Mouse (Mus musculus): ENCODE data around the gene Zfp710. TPM values are rescaled to one million over a fixed set of nuclear protein-coding genes. Genes with fewer than 3 reads are reported as not detected.

Zfp710 gene
- total RNA-seq, 4 experiments from 2014 or later: 14.3 to 34.1 (median 25.3) TPM

DNA sequence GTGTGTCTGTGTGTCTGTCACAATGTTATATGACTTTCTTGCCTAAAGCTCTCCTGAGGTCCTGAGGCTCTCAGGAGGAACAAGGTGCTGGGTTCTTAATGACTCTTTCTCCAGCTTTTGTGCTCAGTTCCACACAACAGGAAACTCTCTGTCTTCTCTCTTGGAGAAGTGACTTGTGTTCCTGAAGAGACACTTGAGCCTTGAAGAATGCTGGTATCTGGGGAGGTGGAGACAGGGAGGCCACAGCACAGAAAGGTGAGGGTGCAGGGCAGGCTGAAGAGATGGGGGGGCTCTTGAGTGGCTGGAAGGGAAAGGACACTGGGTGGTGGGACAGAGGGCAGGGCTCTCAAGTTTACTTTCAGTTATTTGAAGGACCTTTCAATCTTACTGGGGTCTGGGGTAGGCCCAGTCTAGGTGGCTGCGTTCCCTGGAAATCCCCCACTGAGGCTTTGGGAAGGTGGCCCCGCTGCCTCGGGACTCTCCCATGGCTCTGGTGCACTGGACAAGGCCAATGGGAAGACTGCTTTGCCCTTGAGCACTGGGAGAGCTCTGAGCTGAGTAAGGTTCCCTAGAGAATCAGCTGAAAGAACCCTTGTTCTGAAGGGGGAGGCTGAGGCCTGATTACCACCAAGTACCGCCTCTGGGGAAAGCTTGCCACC is 33.9 kb downstream of the Zfp710 start:
- no peak for DNase-seq

DNA sequence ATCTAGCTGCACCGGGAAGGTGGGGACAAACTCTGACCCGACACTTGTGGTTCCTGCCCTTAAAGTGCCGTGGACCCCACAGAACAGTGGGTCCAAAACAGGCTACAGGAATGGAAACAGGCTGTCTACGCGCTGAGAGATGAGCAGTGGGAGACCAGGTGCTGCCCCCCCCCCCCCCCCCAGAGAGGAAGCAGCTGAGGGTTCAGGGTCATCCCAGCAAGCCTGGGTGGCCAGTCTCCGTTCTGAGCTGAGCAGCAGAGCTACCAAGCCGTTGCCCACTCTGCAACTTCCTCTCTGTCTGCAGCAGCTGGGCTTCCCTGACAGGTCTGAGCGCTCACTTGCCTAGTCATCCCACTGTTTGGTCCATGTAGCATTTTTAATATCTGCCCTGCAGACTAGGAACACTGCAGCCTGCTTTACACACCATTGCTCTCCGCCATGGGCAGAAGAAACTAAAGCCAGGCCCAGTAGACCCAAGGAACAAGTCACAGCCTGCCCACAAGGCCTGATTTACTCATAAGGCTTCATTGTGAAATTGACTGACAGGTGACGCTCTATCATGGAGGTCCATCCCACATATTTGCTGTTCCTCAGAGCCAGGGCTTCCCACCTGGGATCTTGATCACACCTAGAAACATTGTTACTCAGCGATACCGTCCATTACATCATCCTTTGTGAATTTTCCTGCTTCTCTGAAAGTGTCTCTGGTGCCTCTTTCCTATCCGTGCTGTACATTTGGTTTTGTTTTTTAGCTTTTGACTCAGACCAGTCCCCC is 34.6 kb downstream of the Zfp710 start:
- DNase-seq: no peak

DNA sequence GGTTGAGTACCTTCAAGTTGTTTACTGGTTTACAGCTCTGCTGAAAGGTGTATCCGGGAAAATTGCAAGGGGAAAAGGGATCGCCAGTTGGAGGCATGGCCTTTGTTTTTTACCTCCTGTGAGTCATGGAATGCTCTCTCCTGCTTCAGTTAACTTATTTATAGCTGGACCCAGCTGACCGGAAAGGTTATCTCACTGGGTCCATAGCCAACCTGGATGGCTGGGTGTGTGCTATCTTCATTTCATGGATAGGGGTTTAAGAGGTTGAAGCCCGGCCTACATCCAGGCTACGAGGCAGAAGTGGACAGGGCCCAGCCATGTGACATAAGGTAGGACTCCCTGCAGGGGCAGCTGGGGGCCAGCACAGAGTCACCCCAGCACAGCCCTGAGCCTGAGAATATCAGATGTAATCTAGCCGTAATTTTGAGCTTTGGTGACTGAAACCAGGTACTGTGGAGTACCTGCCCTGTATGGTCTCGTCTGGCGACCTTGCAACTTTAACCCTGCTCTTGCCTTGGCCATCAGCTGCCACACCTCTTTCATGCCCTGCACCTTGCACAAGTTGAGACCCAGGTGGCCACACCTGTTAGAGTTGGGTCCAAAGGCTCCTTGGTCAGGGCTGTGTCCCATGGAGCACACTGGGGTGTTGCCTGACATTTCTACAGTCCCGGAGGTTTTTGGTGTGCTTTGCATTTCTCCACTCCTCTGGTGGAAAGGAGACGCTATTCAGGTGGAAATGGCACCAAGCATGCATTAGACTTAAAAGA is 35.6 kb downstream of the Zfp710 start:
- DNase-seq: no peak

DNA sequence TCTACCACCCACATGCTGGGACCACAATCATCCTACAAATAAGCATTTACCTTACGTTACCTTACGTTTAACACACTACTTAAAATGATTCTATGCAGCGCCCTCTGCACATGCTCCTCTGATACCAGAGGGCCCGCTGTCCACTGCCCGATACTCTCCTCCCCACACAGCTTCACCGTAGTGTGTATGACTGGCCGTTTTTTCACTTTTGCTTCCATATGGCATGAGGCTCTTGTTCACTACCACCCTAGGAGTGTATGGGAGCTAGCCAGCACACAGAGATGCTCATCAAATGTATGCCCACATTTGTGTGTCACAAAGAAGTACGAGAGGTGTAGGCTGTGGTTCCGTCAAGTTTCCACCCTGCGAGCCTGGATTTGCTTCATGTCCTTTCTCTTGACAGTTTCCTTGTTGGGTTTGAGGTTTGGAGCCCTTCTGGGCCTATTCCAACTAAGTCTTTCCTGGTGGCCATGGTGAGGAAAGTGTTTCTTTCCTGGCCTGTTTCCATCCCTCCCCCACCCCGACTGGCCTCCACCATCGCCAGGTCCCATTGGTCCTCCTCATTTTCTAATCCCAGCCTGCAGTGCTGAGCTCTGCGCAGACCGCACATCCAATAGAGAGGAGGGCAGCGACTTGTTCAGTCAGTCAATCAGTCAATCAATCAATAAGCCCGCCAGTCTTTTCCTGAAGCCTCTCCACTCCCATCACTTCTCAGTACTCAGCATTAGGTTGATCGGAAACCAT is 37.6 kb downstream of the Zfp710 start:
- no peak for DNase-seq

DNA sequence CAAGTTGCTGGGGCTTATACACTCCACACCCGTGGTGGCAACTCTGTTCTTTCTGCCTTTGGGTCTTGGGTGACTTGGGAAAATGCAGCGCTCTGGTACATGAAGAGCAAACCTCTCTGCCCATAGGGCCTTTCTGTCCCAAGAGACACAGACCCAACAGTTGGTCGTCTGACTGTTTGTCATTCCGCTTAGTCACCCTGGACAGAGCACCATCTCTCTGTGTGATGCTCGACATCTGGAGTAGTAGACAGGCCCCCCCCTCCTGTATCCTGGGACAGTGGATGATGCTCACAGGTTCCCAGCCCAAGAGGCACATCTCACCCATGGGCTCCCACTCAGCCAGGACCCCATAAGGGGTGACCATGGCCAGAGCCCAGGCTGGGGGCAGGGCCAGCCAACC is 38.6 kb downstream of the Zfp710 start:
- DNase-seq: no peak

DNA sequence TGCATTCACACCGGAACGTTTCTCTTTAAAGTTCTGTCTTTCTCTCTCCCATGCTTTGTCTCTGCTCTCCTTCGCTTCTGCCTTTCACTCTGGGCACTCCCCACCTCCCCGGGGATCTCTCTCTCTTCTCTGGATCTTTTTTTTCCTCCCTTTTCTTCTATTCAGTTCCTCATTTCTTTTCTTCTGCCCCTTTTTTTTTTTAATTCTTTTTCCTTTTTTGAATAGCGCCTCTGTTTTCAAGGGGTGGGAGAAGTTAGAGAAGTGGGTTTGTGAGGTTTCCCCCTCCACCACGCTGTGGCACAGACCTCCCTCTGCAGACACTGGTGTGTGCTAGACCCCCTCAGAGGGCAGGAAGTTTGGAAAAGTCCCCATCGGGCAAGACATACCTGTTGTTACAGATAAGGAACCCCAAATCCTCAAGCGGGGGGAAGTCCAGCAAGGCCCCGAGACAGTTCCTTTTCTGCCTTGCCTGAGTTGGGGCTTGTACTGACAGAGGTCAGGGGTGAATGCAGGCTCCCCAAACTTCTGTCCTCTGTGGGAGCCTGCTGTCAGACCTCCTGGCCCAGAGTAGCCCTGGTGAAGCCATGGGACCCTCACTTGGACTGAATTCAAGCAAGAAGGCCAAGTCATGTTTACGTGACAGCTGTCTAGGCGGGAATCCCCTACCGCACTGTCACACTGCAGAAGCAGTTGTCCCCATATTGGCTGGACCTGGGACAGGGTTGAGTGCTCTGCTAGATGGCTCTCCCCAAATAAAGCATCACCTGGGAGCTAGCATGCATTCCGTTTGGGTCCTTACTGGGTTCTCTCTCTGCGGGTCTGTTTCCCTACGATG is 39.5 kb downstream of the Zfp710 start:
- DNase-seq: no peak

DNA sequence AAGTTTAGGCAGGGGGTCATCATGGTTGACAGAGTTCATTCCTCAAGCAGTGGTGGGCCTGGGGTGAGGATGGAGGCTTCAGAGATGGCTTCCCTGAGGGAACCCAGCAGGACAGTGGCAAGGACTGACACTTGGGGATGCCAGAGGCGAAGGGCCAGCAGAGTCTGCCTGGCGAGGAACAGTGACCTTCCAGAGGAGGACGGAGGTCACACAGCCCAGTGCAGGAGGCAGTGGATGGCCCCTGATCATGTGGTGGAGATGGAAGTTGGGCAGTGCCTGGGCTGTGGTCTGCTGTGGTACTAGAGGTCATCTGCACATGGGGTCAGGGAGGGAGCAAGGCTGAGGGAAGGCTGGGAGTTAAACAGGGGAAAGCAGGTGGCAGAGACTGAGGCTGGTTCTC is 40.6 kb downstream of the Zfp710 start:
- no peak for DNase-seq

DNA sequence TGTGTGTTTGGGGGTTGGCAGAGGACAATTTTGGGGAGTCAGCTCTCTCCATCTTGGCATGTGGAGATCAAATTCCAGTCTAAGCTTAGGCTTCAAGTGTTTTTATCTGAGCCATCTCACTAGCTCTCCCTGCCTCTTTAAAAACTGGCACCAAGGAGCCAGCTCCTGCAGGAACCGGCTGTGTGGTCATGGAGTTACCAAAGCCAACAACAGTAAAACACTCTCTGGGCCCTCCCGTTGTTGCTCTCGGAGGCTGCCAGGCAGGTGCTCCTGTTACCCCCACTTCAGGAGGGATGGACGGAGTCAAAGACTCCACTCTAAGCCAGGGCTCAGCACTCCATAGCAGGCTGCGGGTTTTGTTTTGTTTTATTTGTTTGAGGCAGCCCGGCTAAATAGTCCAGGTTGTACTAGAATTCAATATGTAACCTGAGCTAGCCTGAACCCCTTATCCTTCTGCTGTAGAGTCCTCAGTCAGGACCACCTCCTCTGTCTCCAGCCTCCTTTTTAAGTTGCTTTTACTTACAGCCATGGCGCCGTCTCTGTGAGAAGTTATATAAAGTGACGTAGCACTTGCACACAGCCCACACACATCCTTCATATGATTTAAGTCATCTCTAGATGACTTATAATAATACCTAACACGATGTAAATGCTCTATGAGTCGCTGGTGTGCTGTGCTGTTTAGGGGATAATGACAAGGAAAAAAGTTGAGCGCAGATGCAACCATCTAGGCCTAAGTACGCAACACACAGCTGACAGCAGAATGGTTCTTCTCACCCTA is 42.3 kb downstream of the Zfp710 start:
- DNase-seq: no peak

DNA sequence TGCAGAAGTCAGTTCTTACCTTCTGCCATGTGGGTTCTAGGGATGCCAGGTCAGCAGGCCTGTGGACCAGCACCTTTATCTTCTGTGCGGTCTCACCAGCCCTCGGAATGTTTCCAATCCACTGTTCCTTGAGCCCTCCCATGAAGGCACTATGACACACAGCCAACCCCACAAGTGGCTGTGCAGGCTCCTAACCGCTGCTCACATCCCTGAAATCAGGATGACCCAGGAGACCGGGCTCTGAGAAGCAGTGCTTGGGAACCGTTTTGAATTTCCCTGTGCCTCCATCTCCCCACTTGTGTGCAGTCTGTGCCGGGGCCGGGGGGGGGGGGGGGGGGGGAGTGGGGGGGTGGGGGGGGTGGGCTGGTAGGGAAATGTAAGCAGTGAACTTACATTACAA is 43.7 kb downstream of the Zfp710 start:
- DNase-seq: no peak

DNA sequence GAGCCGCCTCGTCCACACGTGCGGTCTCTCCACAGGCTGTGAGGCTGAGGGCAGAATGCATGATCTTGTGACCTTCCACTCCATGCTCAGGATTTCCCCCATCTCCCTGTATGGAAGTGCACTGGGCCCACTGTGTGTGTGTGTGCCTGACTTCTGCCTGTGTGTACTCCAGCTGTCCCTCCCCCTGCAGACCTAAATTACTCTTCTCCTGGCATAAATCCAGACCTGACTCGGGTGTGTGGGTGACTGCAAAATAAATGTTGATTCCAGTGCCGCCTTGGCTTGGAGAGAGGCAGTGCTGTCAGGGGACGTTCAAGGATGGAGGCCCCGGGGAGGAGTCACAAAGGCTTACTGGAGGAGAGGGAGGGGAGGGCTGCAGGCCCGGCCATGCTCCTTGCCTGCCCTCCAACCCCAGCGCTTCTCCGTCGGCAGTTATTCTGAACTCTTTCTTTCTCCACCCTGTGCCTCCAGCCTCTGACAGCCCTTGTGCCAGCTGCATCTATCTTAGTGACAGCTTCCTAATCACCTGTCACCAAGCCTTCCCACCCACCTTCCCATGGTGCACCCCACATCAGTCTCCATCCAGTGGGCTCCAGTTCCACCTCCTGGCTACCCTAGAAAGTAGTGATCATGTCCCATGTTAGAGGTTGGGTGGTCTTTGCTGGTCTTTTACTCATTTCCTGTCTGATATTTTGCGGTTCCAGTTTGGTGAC is 45.2 kb downstream of the Zfp710 start:
- DNase-seq: peak; percentile 73

DNA sequence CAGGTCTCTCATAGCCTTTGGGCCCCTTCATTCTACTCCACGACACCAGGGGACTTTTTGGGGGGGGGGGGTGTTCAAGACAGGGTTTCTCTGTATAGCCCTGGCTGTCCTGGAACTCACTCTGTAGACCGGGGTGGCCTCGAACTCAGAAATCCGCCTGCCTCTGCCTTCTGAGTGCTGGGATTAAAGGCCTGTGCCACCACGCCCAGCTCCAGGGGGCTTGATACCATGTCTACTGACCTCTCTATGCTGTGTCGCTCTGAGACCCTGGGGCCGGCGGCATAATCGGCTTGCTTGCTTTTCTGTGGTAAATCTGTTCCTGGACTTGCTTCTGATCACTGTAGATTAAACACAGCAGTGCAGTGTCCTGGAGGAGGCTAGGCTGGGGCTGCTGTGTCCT is 46.6 kb downstream of the Zfp710 start:
- no peak for DNase-seq

DNA sequence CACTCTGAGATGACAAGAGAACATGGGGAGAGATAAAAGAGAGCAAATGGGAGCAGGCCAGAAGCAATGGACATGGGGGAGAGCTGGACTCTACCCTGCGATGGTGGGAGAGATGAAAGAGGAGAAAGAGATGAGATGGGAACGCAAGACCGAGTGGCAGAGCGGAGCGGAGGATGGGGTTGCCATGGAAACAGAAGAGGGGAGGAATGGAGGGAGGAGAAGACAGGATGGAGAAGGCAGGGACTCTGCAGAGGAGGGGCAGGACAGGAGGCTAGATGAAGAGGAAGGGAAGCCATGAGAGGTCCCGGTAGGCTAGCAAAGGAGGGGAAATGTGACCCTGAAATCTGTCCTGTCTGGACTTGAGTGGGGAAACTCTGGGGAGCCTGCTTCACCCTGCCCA is 47.7 kb downstream of the Zfp710 start:
- DNase-seq: no peak

DNA sequence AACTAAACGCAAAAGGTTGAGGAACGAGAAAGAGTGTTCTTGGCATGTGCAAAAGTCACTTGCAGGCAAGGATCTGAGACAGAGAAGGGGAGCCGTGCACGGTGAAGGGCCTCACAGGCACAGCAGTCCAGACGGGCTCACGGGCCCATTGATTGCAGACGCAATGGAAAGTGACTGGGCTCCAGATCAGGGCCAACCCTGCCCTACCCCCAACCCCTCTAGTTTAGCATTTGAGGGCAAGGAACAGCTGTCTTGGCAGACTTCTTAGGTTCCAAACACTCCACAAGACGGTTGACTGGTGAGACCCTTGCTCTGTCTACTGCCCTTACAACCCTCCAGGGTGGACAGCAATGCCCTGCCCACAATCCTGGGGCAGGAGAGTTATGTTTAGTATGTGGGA is 48.9 kb downstream of the Zfp710 start:
- no peak for DNase-seq

DNA sequence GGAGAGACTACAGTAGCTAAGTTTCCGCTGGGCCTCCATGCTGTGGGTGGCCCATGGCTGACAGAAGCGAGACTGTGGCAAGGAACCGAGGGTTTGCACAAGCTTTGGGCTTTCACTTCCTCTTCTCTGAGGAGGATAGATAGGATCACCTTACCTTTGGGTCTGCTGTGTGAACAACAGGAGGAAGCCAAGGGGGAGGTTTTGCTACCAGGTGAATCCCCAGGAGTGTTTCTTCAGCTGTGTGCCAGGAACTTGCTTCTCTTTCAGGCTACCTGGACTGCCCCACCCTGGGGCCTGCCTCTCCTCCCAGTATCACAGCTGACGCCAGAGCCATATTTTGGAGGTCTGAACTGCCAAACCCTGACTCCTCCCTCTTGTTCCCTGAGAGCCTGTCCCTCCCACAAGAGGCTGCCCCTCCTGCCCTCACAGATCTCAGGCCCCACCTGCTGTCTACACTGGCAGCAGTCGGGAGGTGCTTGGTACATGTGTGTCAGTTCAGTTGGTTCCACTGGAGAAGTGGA is 50.4 kb downstream of the Zfp710 start:
- no peak for DNase-seq

DNA sequence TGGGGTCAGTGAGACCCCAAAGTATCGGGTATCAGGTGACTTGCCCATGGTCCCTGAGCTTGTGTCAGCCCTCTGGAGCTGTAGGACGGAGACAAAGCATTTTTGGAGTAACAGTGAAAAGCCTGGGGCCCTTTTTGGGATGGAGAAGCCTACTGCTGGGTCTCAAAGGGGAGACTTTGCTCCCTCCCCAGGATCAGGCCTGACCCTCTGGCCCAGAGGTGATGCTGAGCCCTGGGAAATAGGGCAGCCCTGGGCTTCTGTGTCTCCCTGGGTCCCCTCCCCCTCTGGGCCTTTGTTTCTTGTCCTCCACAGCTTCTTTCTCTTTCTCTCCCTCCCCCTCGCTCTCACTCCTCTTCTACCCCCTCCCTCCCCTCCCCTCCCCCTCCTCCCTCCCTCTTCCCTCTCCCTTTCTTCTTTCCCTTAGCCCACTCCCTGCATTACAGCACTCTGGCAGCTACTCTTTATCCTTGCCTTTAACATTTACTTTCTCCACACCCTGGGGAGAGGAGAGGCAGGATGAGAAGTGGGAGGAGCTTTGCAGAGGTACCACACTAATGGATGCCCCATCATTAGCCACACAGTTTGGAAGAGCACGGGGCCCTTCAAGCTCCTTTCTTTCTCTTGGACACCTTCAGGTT is 51.5 kb downstream of the Zfp710 start:
- no peak for DNase-seq

DNA sequence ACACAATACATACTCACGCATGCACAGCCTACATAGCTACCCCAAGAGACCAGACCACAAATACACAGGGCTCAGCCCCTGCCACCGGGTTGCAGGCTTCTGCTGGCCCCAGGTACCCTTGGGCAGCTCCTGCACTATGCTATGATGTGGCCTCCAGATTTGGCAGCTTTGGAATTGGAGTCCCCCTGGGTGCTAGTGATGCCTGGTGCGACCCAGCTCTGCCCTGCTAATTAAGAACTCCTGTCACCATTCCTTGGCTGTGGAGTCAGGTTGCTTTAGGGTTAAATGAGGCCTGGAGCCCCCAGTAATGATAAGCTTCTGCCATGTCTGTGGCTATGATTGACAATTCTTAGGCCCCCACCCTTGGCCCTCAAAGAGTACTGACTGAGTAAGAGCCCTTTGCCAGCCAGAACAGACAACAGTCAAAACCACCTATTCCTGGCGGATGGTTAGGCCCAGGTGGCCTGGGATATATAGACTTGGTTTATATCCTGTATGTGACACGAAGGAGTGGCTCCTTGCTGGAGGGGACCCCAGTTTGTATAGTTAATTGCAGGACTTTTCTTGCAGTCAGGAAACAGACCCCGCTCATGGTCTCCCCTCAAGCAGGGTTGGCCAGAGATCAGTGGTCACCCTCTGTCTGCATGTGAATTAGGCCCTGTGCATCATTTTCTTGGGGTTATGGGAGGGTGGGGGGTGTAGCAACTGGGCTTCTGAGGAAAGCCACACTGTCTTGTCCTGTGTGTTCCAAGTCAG is 52.5 kb downstream of the Zfp710 start:
- DNase-seq: no peak

DNA sequence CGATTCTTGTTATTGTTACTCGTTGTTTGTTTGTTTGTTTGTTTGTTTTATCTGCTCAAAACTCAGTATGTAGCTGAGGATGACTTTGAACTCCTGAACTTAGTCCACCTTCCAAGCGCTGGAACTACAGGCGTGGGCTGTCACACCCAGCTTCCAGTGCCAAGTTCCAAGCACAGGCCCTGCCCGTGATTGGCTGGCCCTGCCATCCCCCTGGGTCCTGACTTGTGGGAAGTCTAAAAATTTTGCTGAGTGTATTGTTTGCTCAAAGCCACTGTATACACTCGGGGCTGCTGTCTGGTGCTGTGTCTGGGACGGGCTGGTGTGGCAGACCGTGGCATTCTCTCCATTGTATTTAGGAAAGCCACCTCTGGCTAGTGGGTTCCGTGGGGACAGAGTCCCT is 53.2 kb downstream of the Zfp710 start:
- DNase-seq: no peak

DNA sequence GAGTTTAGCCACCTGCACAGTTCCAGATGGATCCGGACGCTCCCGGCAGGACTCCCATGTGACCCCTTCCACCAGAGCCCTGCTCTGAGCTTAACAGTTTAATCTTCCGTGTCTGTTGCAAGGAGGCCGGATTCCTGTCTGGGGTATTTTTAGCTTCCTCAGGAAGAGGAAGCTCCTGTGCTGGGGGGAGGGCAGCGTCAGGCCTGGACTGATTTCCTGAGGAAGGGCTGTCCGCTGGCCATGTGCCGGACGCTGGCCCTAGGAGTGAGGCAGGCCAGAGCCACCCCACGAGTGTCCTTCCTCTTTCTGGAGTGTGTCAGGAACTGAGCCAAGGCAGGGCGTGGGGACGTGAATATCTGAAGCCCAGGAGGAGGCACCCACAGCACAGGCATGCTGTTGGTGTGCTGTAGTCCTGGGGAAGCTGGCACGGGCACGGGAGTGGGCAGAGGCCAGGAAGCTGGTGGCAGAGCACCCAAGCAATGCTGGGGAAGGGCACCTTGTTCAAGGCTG is 54.2 kb downstream of the Zfp710 start:
- peak; percentile 83 for DNase-seq

Data from adrenal gland, adult 8-10 months (tissue).